Mouse (Mus musculus) heart, embryonic 13.5 days (tissue): ENCODE measurements around the gene Rgs14. TPM values are rescaled to one million over a fixed set of nuclear protein-coding genes. Genes with fewer than 3 reads are reported as not detected.

ENCODE experiments used
- ATAC-seq: fragments of 200-750 bp; cut with Nextera tagmentation; 2 replicates; pipeline ENCODE4 v1.8.0; 2017; ENCODE audit warnings: moderate TSS enrichment; ENCODE audit not compliant: insufficient number of reproducible peaks, low FRiP score, low TSS enrichment; ENCODE audit errors: extremely low read depth
- H3K27ac ChIP-seq: fragments of 300-500 bp; sonication (generic); replicated peaks from 2 replicates; pipeline ENCODE4 v1.5.1; 2015; ENCODE audit warnings: moderate library complexity, mild to moderate bottlenecking, inconsistent platforms
- H3K27me3 ChIP-seq: fragments of 300-500 bp; sonication (generic); replicated peaks from 2 replicates; pipeline ENCODE4 v1.6.1; 2015; ENCODE audit warnings: mild to moderate bottlenecking, inconsistent platforms
- H3K36me3 ChIP-seq: fragments of 300-500 bp; sonication (generic); 2 replicates; pipeline ENCODE4 v1.6.1; 2015; ENCODE audit warnings: mild to moderate bottlenecking, inconsistent platforms
- H3K4me1 ChIP-seq: fragments of 300-500 bp; sonication (generic); 2 replicates; pipeline ENCODE4 v1.6.1; 2015; ENCODE audit warnings: inconsistent platforms
- H3K4me2 ChIP-seq: fragments of 300-500 bp; sonication (generic); 2 replicates; pipeline ENCODE4 v1.6.1; 2015; ENCODE audit warnings: inconsistent platforms, mild to moderate bottlenecking, moderate library complexity
- H3K4me3 ChIP-seq: fragments of 300-500 bp; sonication (generic); 2 replicates; pipeline ENCODE4 v1.5.1; 2015; ENCODE audit warnings: moderate library complexity, mild to moderate bottlenecking, inconsistent platforms
- H3K9ac ChIP-seq: fragments of 300-500 bp; sonication (generic); 2 replicates; pipeline ENCODE4 v1.6.1; 2015; ENCODE audit warnings: inconsistent platforms, mild to moderate bottlenecking, moderate library complexity
- H3K9me3 ChIP-seq: fragments of 300-500 bp; sonication (generic); 2 replicates; pipeline ENCODE4 v1.6.1; 2016; ENCODE audit warnings: inconsistent platforms
- WGBS: fragments of 180-500 bp; shearing (Covaris S2); methylation state at CpG from one replicate; pipeline ENCODE4 v1.1.7; 2015; ENCODE audit warnings: mixed read lengths; 5-methylcytosine and 5-hydroxymethylcytosine counted together
- polyA plus RNA-seq: library from polyadenylated mRNA; unstranded; fragments of >200 nt; fragmentation: Nextera tagmentation; extraction: Ambion mirVana; gene quantifications from 2 replicates; pipeline ENCODE4 v1.2.1, GENCODE M21; 2015

Gene Rgs14
- polyA plus RNA-seq, 1 experiment from 2014 or later = 0.32 TPM

DNA sequence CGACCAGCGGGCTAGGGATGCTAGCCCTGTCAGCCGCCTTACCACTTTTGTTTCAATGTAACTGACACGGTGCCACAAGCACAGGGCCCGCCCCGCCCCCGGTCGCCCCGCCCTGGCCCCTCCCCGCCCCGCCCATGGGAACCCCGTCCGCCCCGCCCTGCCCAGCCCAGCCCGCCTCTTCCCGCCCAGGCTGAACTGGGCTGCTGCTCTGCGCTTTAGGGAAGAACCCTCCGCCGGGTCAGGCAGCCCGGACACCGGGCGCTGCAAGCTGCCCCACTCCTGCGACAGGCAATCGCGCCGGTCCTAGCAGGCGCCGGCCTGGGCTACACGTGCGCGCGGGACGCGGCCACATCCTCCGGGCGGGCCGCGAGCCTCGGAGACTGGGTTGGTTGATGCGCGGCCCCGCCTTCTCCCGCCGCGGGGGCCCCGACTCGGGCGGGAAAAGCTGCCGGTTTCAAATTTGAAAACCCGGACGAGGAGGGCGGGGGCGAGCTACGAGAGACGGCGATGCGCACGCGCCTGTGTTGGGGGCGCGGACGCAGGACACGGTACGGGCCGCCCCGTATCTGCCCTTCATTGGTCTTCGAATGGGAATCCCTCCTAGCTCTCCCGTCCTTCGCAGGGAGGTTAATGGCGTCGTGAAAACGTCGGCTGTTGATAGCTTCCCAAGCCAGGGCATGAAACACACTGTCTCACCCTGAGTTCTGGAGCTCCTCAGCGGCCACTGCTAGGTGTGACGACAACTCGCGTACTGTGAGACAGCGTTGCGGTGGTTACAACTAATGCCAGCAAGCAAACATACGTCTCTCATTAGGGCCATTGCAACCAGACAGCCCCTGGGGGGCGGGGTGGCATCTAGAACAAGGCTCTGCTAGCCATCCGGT, 39.6 kb upstream of the Rgs14 start, which contains the start of gene Mxd3:
Gene Mxd3 (minus strand): TSS at position 141 of the 884 bp plus-strand sequence.
- H3K9ac ChIP-seq = peak within 1 kb of the TSS; percentile 86
- under 1% methylated on average over 82 of the region's 82 CpGs for WGBS
- peaks cover 3% of the 10 kb centered on the region; the same call in 1 of the 2 replicates for H3K27me3 ChIP-seq
- H3K4me2 ChIP-seq = peak within 1 kb of the TSS; percentile 95
- no peaks in the 10 kb centered on the region for H3K9me3 ChIP-seq
- ATAC-seq = peak; percentile 81
- H3K27ac ChIP-seq = peak within 1 kb of the TSS; percentile 90
- H3K36me3 ChIP-seq = peaks cover 18% of the 10 kb centered on the region
- H3K4me1 ChIP-seq = peaks cover 48% of the 10 kb centered on the region
- H3K4me3 ChIP-seq = peak within 1 kb of the TSS; percentile 83

DNA sequence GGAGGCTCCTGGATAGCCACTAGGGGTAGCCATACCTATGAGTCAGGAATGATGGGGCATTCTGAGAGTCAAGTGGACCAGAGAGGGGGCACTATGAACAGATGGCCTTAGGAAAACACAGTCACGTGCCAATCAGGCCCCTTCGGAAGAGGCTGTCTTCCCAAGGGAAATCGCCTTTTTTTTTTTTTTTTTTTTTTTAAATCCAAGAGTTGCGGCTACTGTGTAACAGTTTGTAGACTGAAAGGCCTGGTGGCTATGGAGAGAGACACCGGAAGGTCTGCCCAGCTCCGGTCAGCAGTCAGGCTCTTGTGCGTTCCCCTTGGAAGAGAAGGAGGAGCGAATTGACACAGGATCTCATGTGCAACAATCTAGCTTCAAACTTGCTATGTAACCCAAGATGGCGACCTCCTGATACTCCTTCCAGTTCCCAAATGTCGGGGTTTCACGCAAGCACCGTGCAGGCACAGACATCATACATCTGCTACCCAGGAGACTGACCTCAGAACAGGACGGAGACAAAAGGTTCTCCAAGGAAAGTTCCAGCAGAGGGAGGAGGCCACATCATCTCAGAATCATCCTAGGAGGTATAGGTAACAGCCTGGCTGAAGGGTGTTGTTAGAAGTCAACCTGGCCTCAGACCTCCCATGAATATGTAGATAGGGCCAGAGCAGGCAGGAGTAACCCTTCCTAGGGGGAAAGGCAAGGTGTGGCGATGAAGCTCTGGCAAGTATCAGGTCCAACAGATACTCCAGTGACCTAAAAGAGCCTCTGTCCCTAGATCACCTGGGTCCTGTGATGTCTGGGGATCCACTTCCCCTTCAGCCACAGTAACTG, 38.7 kb upstream of the Rgs14 start:
- Histone ChIP-seq H3K4me2 (peak overlapping the region; percentile 95), H3K27ac (peak overlapping the region; percentile 90), H3K27me3 (peaks cover 3% of the 10 kb centered on the region; the same call in 1 of the 2 replicates), H3K4me1 (peaks cover 44% of the 10 kb centered on the region), H3K9ac (peak overlapping the region; percentile 86), H3K36me3 (peaks cover 9% of the 10 kb centered on the region), H3K4me3 (peak overlapping the region; percentile 83), H3K9me3 (no peaks in the 10 kb centered on the region)
- ATAC-seq = no peak
- WGBS = 44% methylated on average over 14 of the region's 14 CpGs

DNA sequence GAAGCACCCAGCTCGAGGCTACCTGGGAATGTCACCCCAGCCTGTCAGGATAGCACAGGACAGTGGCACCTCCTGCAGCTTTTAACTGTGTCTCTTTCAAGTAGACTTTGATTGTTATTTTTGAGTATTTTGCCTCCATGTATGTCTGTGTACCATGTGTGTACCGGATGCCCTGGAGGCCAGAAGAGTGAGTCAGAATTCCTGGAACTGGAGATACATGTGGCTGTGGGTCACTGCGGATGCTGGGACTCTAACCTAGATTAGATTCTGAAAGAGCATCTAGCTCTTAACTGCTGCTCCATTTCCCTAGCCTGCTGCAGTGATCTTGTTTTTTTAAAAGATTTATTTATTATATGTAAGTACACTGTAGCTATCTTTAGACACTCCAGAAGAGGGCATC, 37.2 kb upstream of the Rgs14 start:
- Histone ChIP-seq H3K36me3 (no peaks in the 10 kb centered on the region), H3K27ac (no peak overlapping the region), H3K4me2 (no peak overlapping the region), H3K9me3 (no peaks in the 10 kb centered on the region), H3K27me3 (peaks cover 3% of the 10 kb centered on the region), H3K9ac (no peak overlapping the region), H3K4me1 (peaks cover 36% of the 10 kb centered on the region), H3K4me3 (no peak overlapping the region)
- 64% methylated on average over 3 of the region's 3 CpGs for WGBS
- ATAC-seq = no peak

DNA sequence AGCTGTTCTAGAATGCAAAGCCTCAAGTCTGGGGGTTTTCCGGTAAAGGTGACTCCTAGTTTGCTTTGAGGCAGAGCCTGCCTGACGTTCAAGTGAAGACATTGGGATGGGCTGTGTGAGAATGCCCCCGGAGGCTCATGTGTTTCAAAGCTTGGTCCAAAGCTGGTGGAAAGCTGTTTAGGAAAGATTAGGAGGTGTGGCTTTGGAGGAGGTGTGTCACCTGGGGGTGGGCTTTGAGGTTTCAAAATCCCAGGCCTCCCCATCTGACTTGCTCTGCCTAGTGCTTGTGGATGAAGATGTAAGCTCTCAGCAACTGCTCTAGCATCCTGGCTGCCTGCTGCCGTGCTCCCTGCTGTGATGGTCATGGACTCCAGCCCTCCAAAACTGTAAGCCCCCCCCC, 33.8 kb upstream of the Rgs14 start:
- no peak for ATAC-seq
- Histone ChIP-seq H3K4me3 (no peak overlapping the region), H3K27ac (no peak overlapping the region), H3K4me1 (peaks cover 15% of the 10 kb centered on the region), H3K36me3 (no peaks in the 10 kb centered on the region), H3K27me3 (peaks cover 3% of the 10 kb centered on the region), H3K9me3 (no peaks in the 10 kb centered on the region), H3K9ac (no peak overlapping the region), H3K4me2 (no peak overlapping the region)
- 74% methylated on average over 4 of the region's 4 CpGs for WGBS

DNA sequence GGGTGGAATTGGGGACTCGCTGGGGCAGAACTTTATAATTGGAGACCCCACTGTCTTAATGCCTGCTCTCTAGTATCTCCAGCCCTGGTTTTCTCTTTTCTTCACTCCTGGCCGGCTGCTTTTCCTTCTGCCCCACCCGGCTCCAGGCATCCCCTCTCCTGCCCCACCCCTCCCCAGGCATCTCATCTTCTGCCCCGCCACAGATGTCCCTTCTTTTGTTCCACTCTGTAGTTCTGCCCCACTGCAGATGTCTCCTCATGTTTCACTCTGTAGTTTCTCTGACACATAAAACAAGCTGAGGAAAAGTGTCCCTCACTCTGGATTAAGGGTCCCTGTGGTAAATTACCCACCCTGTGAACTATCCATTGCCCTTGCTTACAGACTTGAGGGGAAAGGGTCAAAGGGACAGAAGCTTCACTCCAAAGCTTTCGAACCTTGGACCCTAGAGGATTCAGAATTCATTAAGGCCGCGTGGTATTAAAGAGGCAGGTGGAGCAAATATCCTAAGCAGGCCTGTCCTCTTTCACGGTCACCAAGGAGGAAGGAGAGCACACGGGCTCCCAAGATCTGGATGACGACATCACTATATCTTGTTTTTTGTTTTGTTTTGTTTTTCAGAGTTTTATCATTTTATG, 32.1 kb upstream of the Rgs14 start:
- H3K27ac ChIP-seq = no peak overlapping the region
- H3K9me3 ChIP-seq = no peaks in the 10 kb centered on the region
- H3K4me3 ChIP-seq = no peak overlapping the region
- H3K27me3 ChIP-seq = no peaks in the 10 kb centered on the region; the same call in 1 of the 2 replicates
- no peak for ATAC-seq
- no peaks in the 10 kb centered on the region for H3K36me3 ChIP-seq
- H3K4me2 ChIP-seq = no peak overlapping the region
- H3K9ac ChIP-seq = no peak overlapping the region
- 72% methylated on average over 10 of the region's 10 CpGs for WGBS
- H3K4me1 ChIP-seq = peaks cover 7% of the 10 kb centered on the region; the same call in 1 of the 2 replicates

DNA sequence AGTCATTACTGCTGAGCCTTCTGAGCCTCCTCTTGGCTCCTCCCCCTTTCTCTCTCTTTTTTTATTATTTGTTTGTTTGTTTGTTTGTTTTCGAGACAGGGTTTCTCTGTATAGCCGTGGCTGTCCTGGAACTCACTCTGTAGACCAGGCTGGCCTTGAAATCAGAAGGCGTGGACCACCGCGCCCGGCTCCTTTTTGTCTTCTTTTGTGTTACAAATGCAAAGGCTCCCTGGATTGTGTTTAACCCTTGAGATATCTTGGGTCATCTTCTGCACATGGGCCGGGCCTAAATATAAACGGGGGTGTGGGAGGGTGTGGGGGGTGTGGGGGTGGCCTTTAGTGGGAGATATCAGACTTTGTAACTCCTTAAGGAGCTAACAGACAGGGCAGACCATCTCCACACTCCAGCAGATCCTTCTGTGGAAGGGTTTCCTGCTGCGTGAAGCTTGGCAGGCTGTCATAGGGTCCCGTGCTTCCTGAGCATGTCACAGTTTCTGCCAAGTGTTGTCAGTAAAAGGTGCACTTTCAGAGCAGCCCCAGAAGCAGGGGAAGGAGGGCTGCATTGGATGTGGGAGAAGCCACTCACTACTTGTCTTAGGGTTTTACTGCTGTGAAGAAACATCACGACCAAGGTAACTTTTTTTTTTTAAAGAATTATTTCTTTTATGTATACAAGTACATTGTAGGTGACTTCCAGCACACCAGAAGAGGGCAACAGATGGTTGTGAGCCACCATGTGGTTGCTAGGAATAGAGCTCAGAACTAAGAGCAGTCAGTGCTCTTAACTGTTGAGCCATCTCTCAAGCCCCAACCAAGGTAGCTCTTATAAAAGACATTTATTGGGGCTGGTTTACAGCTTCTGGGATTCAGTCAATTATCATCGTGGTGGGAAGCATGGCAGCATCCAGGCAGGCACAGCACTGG, 31.1 kb upstream of the Rgs14 start:
- Histone ChIP-seq H3K27me3 (no peaks in the 10 kb centered on the region; the same call in 1 of the 2 replicates), H3K9me3 (no peaks in the 10 kb centered on the region), H3K4me2 (no peak overlapping the region), H3K27ac (no peak overlapping the region), H3K4me3 (no peak overlapping the region), H3K9ac (no peak overlapping the region), H3K4me1 (peaks cover 7% of the 10 kb centered on the region; the same call in 1 of the 2 replicates), H3K36me3 (0 out of 2 replicates have a peak, but pooled peaks cover under 1% of the 10 kb centered on the region)
- 59% methylated on average over 12 of the region's 12 CpGs for WGBS
- no peak for ATAC-seq

DNA sequence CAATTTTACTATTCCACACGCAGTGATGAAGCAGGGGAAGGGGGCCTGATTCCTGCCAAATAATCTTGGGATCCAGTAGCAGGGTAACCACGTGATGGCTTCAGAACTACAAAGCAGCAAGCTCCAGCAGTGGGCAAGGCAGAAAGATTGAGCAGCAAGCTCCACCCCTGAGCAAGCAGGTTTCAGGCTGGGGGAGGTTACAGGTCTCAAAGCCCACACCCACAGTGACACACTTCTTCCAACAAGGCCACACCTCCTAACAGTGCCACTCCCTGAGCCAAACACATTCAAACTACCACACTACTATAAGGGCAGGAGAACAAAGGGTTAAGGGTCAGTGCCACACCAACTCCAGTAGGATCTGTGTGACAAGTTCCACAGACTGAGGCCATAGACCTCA, 30.3 kb upstream of the Rgs14 start:
- Histone ChIP-seq H3K27me3 (no peaks in the 10 kb centered on the region; the same call in 1 of the 2 replicates), H3K4me1 (peaks cover 7% of the 10 kb centered on the region; the same call in 1 of the 2 replicates), H3K27ac (no peak overlapping the region), H3K4me3 (no peak overlapping the region), H3K4me2 (no peak overlapping the region), H3K36me3 (peaks cover 8% of the 10 kb centered on the region), H3K9ac (no peak overlapping the region), H3K9me3 (no peaks in the 10 kb centered on the region)
- 29% methylated on average over 2 of the region's 2 CpGs for WGBS
- no peak for ATAC-seq

DNA sequence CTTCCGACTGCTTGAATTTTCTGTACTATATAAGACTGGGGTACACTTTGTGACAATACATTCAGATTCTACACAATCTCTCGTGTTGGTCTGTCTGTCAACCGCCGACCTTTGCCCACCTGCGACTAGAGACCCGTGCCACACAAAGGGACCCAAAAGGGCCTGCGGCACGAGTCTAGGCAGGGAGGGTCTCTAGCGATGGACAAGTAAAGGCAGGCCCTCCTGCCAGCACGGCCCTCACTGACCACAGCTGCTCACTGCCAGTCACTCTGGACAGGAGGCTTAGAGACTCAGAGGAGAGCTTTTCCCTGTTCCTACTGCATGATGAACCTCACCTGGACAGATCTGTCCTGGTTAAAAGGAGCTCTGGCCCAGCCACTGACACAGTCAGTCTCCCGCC, 27.1 kb upstream of the Rgs14 start:
- WGBS = 37% methylated on average over 11 of the region's 11 CpGs
- Histone ChIP-seq H3K27ac (no peak overlapping the region), H3K4me3 (no peak overlapping the region), H3K4me1 (peaks cover 7% of the 10 kb centered on the region; the same call in 1 of the 2 replicates), H3K9me3 (no peaks in the 10 kb centered on the region), H3K27me3 (no peaks in the 10 kb centered on the region), H3K4me2 (no peak overlapping the region), H3K9ac (no peak overlapping the region), H3K36me3 (peaks cover 40% of the 10 kb centered on the region)
- no peak for ATAC-seq

DNA sequence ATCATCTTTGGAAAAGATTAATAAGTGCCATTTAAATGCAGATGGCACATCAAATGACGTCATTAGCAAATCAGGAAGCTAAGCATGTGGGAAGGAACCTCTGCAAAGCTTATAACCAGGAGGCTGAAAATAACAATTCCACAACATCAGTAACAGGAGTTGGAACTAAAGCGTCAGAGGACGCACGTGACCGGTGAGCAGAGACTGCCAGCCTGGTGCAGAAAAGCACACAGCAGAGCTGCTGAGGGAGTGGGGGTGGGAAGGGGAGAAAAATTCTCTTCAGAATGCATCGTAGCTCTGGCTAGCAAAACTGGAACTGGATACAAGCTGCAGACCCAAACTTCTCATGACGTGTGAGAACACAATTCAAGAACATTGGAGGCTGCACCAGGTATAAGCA, 25.2 kb upstream of the Rgs14 start:
- H3K36me3 ChIP-seq = peaks cover 58% of the 10 kb centered on the region
- no peaks in the 10 kb centered on the region for H3K4me1 ChIP-seq
- H3K9ac ChIP-seq = no peak overlapping the region
- no peak for ATAC-seq
- no peak overlapping the region for H3K4me3 ChIP-seq
- H3K9me3 ChIP-seq = no peaks in the 10 kb centered on the region
- no peak overlapping the region for H3K4me2 ChIP-seq
- H3K27ac ChIP-seq = no peak overlapping the region
- no peaks in the 10 kb centered on the region for H3K27me3 ChIP-seq
- WGBS = 85% methylated on average over 7 of the region's 7 CpGs

DNA sequence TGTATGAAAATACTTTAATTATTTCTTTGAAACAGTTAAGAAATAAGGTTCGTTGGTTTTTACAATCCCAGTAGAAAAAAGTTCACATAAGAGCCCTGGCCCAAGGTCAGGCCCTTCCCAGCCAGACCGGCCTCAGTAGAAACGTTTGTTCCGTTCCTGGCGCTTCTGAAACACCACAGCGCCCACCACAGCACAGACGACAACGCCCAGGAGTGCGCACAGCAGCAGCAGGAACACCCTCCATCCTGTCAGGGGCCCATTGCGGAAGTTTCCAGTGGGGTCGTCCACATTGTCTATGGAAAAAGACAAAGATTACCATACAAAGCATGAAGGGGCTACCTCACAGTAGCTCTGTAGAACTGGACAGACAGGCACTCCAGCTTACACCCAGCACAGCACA, 22.8 kb upstream of the Rgs14 start:
- no peak for ATAC-seq
- Histone ChIP-seq H3K4me3 (no peak overlapping the region), H3K4me1 (no peaks in the 10 kb centered on the region), H3K9ac (no peak overlapping the region), H3K9me3 (no peaks in the 10 kb centered on the region), H3K27me3 (no peaks in the 10 kb centered on the region), H3K36me3 (peaks cover 82% of the 10 kb centered on the region), H3K27ac (peak overlapping the region; percentile 22; the same call in 1 of the 2 replicates), H3K4me2 (no peak overlapping the region)
- WGBS = 73% methylated on average over 11 of the region's 11 CpGs
